Mouse (Mus musculus): Measurements from ENCODE around the gene Tmem119.

GRCm38 (mm10) chr5:113776128-113776895 is 24.0 kb downstream of the Tmem119 start:
- TF ChIP-seq CTCF (IDR thresholded peaks at IDR 0.05) (no peak), EP300 (IDR thresholded peaks at IDR 0.05) (no peak)
